Mouse (Mus musculus): Measurements from ENCODE around the gene Fabp7. TPM values are rescaled to one million over a fixed set of nuclear protein-coding genes. Genes with fewer than 3 reads are reported as not detected.

Gene Fabp7
- polyA plus RNA-seq, 1 experiment from 2014 or later, result 2.1 TPM

DNA sequence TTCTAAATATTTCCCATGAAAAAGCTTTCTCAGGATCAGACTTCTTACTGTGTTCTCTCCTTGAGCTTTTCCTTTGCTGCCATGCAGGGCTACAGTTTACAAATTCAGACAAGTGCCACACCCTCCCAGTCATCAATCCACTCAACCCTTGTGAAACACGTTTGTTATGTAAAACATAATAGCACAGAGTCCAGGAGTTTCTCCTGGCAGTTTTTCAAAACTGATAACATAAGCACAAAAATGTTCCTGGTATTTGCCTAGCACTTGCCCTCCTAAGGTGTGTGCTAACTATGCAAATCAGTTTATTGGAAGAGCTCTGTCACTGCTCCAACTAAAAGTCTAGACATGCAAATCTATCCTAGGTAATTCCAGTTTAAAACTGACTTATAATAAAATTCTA, 21.6 kb upstream of the Fabp7 start:
- no peaks in the 10 kb centered on the region for H3K9me3 ChIP-seq (replicated peaks)
- ATAC-seq (ENCODE audit: low read depth), result no peak
- H3K27ac ChIP-seq, result no peak overlapping the region
- H3K9ac ChIP-seq, result no peak overlapping the region
- no peaks in the 10 kb centered on the region for H3K4me1 ChIP-seq (replicated peaks)
- H3K4me2 ChIP-seq, result no peak overlapping the region
- no peaks in the 10 kb centered on the region for H3K36me3 ChIP-seq
- 30% methylated on average over 1 of the region's 1 CpGs for WGBS (ENCODE audit: insufficient replicate concordance)
- no peaks in the 10 kb centered on the region for H3K27me3 ChIP-seq
- no peak for DNase-seq
- H3K4me3 ChIP-seq (replicated peaks), result no peak overlapping the region

DNA sequence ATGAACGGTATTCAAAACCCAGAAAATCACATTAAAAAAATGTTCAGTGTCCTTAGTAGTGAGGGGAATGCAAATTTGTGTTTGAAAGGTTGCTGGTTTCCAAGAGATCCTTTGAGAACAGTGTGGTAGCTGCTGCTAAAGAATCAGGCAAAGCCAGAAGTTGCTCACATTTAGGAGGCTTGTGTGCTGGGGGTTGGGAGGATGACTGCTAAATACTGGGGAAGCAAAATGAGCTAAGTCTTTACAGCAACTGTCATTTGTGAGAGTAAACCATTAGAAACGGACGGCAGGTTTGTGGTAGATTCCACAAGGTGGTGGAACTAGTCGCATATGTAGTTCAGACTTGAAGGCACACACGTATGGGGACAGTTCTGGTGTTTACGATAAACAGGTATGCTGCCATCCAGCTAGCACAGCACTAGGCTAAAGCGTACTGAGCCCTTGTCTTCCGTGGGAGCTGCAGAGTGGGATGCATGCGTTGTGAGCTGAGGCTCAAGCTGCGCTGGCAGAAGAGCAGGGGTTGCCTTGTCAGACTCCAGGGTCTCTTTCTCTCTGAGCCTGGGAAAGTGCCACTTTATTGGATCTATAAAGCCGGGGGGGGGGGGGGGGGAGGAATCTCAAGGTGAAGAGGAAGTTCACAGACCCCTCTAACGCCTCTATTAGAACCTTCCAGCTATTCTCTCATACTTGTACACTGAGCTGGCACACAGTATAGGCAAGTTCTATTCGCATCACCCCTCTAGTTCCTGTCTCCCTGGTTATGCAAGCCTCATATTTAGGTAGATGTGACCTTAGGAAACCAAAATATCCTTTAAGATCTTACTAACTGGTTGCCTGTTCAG, 1.2 kb upstream of the Fabp7 start:
- Histone ChIP-seq H3K27me3 (0 out of 2 replicates have a peak, but pooled peaks cover 9% of the 10 kb centered on the region), H3K27ac (no peak overlapping the region), H3K9me3 (replicated peaks) (no peaks in the 10 kb centered on the region), H3K9ac (no peak overlapping the region), H3K4me3 (replicated peaks) (no peak overlapping the region), H3K4me1 (replicated peaks) (no peaks in the 10 kb centered on the region), H3K36me3 (no peaks in the 10 kb centered on the region), H3K4me2 (no peak overlapping the region)
- no peak for ATAC-seq (ENCODE audit: low read depth)
- WGBS (ENCODE audit: insufficient replicate concordance), result 43% methylated on average over 12 of the region's 13 CpGs
- DNase-seq, result no peak

DNA sequence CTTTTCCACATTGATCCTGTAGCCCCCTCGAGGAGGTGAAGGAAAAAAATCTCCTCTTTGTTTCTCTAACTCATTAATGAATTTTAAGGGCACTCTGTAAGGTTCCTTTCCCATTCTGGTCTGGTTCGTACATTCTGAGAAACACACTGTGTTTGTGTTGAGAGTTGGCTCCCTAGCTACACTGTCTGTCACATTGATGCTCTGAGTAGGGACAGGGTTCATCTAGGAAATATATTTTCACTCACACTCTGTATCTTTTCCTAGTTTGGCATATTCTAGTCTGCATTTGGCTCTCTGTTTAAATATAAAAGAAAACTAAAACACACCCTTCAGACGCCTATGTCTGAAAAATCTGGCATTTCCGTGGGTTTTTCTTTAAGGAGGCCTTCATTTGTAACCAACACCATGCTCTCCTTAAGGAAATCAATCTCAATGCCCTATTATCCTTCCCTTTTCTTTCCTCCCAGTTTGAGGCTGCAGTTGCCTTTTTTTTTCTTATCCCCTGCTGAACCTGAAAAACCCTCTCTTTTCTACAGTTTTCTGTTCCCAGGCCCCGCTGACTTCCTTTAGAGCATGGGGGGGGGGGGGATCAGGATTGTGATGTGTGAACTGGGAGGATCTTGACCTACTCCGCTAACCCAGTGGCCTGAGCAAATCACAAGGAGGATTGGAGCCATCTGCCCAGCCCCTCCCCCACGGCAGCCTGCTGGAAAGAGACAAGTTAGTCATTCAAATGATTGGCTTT, 378 bp upstream of the Fabp7 start:
- Histone ChIP-seq H3K27me3 (0 out of 2 replicates have a peak, but pooled peaks cover 9% of the 10 kb centered on the region), H3K27ac (no peak overlapping the region), H3K4me3 (replicated peaks) (no peak overlapping the region), H3K9ac (no peak overlapping the region), H3K4me2 (no peak overlapping the region), H3K36me3 (no peaks in the 10 kb centered on the region), H3K4me1 (replicated peaks) (no peaks in the 10 kb centered on the region), H3K9me3 (replicated peaks) (no peaks in the 10 kb centered on the region)
- ATAC-seq (ENCODE audit: low read depth), result no peak
- no peak for DNase-seq
- WGBS (ENCODE audit: insufficient replicate concordance), result 27% methylated on average over 7 of the region's 7 CpGs

DNA sequence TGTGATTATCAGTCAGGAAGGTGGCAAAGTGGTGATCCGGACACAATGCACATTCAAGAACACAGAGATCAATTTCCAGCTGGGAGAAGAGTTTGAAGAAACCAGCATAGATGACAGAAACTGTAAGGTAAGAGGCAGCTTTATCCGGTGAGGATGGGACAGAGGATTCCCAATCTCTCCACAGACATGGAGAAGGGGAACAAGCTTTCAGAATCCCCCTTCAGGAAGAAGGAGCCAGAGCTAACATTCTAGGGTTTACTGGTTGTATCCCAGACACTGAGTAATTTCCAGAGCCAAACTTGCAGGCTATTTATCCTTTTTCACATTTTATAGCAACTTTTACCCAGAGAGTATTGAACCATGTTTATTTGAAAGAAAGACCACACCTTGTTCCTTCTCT, 871 bp downstream of the Fabp7 start:
- H3K9me3 ChIP-seq (replicated peaks), result no peaks in the 10 kb centered on the region
- DNase-seq (no peak), ATAC-seq (ENCODE audit: low read depth) (no peak)
- H3K27me3 ChIP-seq, result 0 out of 2 replicates have a peak, but pooled peaks cover 9% of the 10 kb centered on the region
- no peak overlapping the region for H3K9ac ChIP-seq
- 53% methylated on average over 2 of the region's 2 CpGs for WGBS (ENCODE audit: insufficient replicate concordance)
- H3K4me2 ChIP-seq, result no peak overlapping the region
- no peak overlapping the region for H3K4me3 ChIP-seq (replicated peaks)
- H3K27ac ChIP-seq, result no peak overlapping the region
- no peaks in the 10 kb centered on the region for H3K36me3 ChIP-seq
- H3K4me1 ChIP-seq (replicated peaks), result no peaks in the 10 kb centered on the region

DNA sequence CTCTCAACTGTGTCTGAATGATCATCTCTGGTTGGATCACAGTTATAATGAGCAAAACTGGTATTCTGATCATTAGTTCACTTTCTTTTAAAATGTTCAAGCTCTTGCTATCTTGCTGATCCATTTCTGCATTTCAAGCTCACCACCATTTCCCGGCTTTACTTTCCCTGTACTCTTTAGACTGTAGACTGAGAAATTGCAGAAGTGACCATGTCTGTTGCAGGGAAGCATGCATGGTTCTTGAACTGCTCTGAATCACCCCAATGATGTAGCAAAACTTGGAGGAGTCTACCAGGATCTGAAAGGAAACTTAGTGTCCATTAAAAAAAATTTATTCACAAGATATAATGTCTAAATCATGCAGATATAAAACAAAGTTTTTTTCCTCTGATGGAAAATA, 8.3 kb downstream of the Fabp7 start:
- H3K9me3 ChIP-seq (replicated peaks), result no peaks in the 10 kb centered on the region
- no peak overlapping the region for H3K4me3 ChIP-seq (replicated peaks)
- peaks cover 23% of the 10 kb centered on the region for H3K4me1 ChIP-seq (replicated peaks)
- H3K4me2 ChIP-seq, result no peak overlapping the region
- no peaks in the 10 kb centered on the region for H3K27me3 ChIP-seq
- no peaks in the 10 kb centered on the region for H3K36me3 ChIP-seq
- no peak for ATAC-seq (ENCODE audit: low read depth)
- H3K27ac ChIP-seq, result no peak overlapping the region
- no peak overlapping the region for H3K9ac ChIP-seq
- 69% methylated on average over 1 of the region's 1 CpGs for WGBS (ENCODE audit: insufficient replicate concordance)
- no peak for DNase-seq

DNA sequence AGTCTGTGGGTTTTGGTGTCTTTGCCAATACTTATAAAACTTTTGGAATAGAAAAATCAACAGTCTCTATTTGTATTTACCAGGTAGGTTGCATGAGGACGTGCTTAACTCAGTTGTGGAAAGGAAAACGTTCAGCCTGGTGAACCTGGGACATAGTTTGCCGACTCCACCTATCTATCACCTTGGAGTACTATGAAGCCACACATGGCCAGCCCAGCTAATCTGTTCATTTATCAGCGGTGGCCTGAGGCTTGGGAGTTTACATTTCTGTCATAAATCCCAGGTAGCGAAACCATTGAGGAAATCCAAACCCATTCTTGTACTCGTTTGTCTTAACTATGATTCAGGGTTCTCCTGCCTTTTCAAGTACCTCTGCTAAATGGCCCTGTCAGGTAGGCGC, 9.3 kb downstream of the Fabp7 start, which contains the start of gene Smpdl3a:
Gene Smpdl3a, plus strand, starts transcription at position 318 of the 400 bp plus-strand sequence.
- Histone ChIP-seq H3K4me3 (replicated peaks) (peak within 1 kb of the TSS; percentile 73), H3K9ac (peak within 1 kb of the TSS; percentile 86), H3K27me3 (no peaks in the 10 kb centered on the region), H3K9me3 (replicated peaks) (no peaks in the 10 kb centered on the region), H3K27ac (peak within 1 kb of the TSS; percentile 69), H3K4me1 (replicated peaks) (peaks cover 23% of the 10 kb centered on the region), H3K4me2 (peak within 1 kb of the TSS; percentile 90), H3K36me3 (no peaks in the 10 kb centered on the region)
- no peak for DNase-seq
- no peak; the same call in 1 of the 2 replicates for ATAC-seq (ENCODE audit: low read depth)
- WGBS (ENCODE audit: insufficient replicate concordance), result 60% methylated on average over 7 of the region's 7 CpGs

DNA sequence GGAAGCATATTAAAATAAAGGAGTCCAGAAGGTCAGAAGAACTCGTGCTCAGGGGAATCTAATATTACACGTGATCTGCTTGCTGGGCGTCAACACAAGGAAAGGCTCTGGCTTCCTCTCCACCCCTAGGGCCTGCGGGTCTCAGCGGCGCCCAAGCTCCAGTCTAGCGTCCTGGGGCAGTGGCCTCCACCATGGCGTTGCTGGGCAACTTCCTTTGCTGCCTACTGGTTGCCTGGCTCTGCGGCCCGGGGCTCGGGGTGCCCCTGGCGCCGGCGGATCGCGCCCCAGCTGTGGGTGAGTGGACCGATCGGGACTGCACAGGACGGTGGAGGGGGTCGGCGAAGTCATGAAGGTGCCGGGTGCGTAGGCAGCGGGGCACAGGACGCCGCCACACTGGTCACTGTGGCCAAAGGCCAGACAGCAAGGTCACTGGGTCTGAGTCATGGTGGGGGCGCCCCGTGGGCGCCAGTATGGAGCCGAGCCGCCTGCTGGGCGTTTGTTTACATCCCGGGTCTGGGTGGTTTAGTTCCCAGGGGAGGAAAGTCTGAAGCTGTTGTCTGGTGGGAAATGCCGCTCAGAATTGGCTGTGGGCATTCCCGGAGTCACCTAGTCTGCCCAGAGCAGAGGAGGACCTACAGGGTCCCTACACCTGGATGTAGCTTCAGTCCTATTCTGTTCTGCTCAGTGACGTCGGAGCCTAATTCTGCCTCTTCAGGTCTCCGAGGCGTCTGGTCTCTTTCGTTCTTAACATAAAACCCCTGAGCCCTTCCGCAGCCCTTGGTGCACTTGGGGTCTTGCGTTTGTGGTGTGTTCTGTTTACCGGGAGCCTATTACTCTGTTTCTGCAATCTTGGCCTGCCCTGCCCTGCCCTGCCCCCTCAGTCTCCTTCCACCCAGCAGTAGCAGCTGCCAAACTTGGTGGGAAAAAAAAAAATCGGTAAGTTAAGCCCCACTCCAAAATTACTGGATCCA, 10.1 kb downstream of the Fabp7 start:
- peak overlapping the region; percentile 86 for H3K9ac ChIP-seq
- no peaks in the 10 kb centered on the region for H3K36me3 ChIP-seq
- H3K4me2 ChIP-seq, result peak overlapping the region; percentile 90
- ATAC-seq (ENCODE audit: low read depth) (peak; percentile 81), DNase-seq (peak; percentile 20)
- WGBS (ENCODE audit: insufficient replicate concordance), result 1% methylated on average over 44 of the region's 44 CpGs
- peak overlapping the region; percentile 73 for H3K4me3 ChIP-seq (replicated peaks)
- H3K9me3 ChIP-seq (replicated peaks), result no peaks in the 10 kb centered on the region
- no peaks in the 10 kb centered on the region for H3K27me3 ChIP-seq
- H3K27ac ChIP-seq, result peak overlapping the region; percentile 69
- H3K4me1 ChIP-seq (replicated peaks), result peaks cover 23% of the 10 kb centered on the region

DNA sequence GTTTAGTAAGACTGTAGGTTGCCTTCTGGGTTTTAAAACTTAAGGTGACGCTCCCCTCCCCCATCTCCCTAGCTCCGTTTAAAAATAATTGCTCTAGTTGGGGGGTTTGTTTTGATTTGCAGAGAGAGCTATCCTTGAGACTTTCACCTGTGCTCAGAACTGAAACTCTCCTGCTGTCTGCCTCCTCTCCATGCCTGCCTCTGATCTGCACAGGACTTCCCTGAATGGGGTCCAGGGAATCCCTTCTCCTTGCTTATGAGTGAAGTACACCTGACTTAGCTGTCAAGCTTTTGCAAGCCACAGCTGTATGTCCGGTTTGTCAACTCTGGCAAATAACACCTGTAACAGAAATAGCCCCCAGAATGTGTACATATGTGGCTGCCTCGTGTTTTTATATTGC, 10.9 kb downstream of the Fabp7 start:
- Histone ChIP-seq H3K4me3 (replicated peaks) (peak overlapping the region; percentile 73), H3K27ac (peak overlapping the region; percentile 69), H3K36me3 (no peaks in the 10 kb centered on the region), H3K27me3 (no peaks in the 10 kb centered on the region), H3K4me2 (peak overlapping the region; percentile 90), H3K9me3 (replicated peaks) (no peaks in the 10 kb centered on the region), H3K9ac (peak overlapping the region; percentile 86), H3K4me1 (replicated peaks) (peaks cover 23% of the 10 kb centered on the region)
- 38% methylated on average over 4 of the region's 4 CpGs for WGBS (ENCODE audit: insufficient replicate concordance)
- ATAC-seq (ENCODE audit: low read depth) (no peak), DNase-seq (no peak)

DNA sequence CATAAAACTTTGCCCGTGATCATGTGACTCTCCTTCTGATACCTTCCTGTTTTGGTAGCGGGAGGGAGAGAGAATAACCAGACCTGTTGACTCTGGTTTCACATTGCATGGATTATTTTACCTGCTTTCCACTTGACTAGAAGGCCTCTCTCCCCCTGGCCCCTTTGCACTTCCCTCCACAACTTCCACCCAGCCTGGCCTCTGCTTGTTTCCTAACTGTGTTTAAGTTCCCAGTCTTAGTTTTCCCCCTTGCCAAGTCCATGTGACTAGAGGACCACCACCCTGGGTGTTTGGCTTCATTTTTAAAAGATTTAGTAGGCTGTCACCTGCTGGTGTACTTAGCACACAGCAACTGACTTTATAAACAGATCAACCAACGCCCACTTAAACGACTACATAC, 11.4 kb downstream of the Fabp7 start:
- H3K27me3 ChIP-seq, result no peaks in the 10 kb centered on the region
- peak overlapping the region; percentile 90 for H3K4me2 ChIP-seq
- H3K9ac ChIP-seq, result peak overlapping the region; percentile 86; the same call in 1 of the 2 replicates
- peaks cover 23% of the 10 kb centered on the region for H3K4me1 ChIP-seq (replicated peaks)
- DNase-seq, result no peak
- peak overlapping the region; percentile 73 for H3K4me3 ChIP-seq (replicated peaks)
- H3K27ac ChIP-seq, result 0 out of 2 replicates have a peak overlapping the region, but pooled peaks have one; percentile 69
- no peak for ATAC-seq (ENCODE audit: low read depth)
- 36% methylated on average over 4 of the region's 4 CpGs for WGBS (ENCODE audit: insufficient replicate concordance)
- H3K36me3 ChIP-seq, result no peaks in the 10 kb centered on the region
- no peaks in the 10 kb centered on the region for H3K9me3 ChIP-seq (replicated peaks)

DNA sequence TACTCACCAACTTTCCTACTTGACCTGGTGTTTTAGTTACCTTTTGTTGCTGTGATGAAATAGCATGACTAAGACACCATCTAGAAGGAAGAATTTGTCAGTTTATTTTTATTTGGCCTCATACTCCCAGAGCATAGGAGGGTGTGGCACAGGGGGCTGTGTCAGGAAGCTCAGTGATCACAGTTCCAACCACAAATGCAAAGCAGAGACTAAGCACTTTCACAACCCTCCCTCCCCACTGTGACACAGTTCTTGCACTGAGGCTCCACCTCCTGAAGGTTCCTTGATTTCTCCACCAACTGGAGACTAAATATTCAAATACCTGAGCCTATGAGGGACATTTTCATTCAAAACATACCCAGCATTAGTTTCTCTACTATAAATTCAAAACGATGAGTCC, 14.8 kb downstream of the Fabp7 start:
- Histone ChIP-seq H3K27me3 (no peaks in the 10 kb centered on the region), H3K9ac (no peak overlapping the region), H3K4me1 (replicated peaks) (peaks cover 21% of the 10 kb centered on the region), H3K9me3 (replicated peaks) (no peaks in the 10 kb centered on the region), H3K4me2 (no peak overlapping the region), H3K27ac (no peak overlapping the region), H3K36me3 (no peaks in the 10 kb centered on the region), H3K4me3 (replicated peaks) (no peak overlapping the region)
- 72% methylated on average over 1 of the region's 1 CpGs for WGBS (ENCODE audit: insufficient replicate concordance)
- ATAC-seq (ENCODE audit: low read depth) (no peak), DNase-seq (no peak)
